18 mouse cellular contexts compared by ENCODE assay signal in genomic region chr4:136710345-136710744, GRCm38 (mm10).
"Had no signal": no experiment of that assay in that cellular context is flagged by ENCODE, and none has a peak within 500 bp of the region (broad histone marks: within the 10 kb centered on the region; RNA-seq: fewer than 3 reads in every experiment).

No protein-coding gene starts in this region.

- DNase-seq: kidney, adult 11 months; kidney, adult 8-10 months; kidney, postnatal 10 days; kidney, postnatal 36 days; layer of hippocampus, postnatal 36 days; liver, embryonic 13.5 days; lung, adult 2 months; lung, postnatal 14 days; lung, postnatal 4 days; retina, postnatal 1 day; right cerebral cortex, postnatal 25 days; spleen, adult 18-20 months; thymus, postnatal 25 days had no signal

- H3K9ac ChIP-seq: intestine, embryonic 15.5 days; kidney, embryonic 15.5 days; liver, embryonic 13.5 days; neural tube, embryonic 13.5 days had no signal

- H3K27me3 ChIP-seq: intestine, embryonic 15.5 days; kidney, embryonic 15.5 days; liver, embryonic 13.5 days; neural tube, embryonic 13.5 days had no signal

- ATAC-seq: intestine, embryonic 15.5 days had no signal

- H3K27ac ChIP-seq: intestine, embryonic 15.5 days; kidney, embryonic 15.5 days; left cerebral cortex, adult 2 months; liver, embryonic 13.5 days; neural tube, embryonic 13.5 days had no signal

- H3K4me3 ChIP-seq: intestine, embryonic 15.5 days; kidney, embryonic 15.5 days; left cerebral cortex, adult 2 months; liver, embryonic 13.5 days; myocyte; neural tube, embryonic 13.5 days had no signal

- H3K9me3 ChIP-seq: intestine, embryonic 15.5 days; kidney, embryonic 15.5 days; liver, embryonic 13.5 days; neural tube, embryonic 13.5 days had no signal

- H3K36me3 ChIP-seq: intestine, embryonic 15.5 days; kidney, embryonic 15.5 days; liver, embryonic 13.5 days; neural tube, embryonic 13.5 days had no signal

- H3K4me2 ChIP-seq: intestine, embryonic 15.5 days; kidney, embryonic 15.5 days; liver, embryonic 13.5 days; neural tube, embryonic 13.5 days had no signal
